Mouse (Mus musculus) cerebellum, postnatal 10 days (tissue): ENCODE results near the gene Rasgrp2.

ENCODE experiments used
- DNase-seq, 2 experiments: peaks; one replicate each; pipeline ENCODE4 v3.0.0; 2021; ENCODE audit warnings: mixed read lengths in 2 of 2

The Rasgrp2 gene

DNA sequence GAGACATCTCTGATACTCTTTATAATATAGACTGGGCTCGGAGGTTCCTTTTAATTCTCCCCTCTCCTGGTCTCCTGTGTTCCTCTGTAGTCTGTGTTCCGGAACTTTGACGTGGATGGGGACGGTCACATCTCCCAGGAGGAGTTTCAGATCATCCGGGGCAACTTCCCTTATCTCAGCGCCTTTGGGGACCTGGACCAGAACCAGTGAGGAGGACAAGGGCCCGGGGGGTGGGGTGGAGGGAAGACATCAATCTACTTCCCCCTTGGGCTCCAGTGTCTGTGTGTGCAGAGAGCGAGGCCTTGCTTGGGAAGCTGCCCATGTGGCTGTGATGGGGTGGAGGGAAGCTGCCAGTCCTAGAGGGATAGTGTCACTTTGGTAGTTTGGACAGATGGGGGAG lies 9.6 kb downstream of the Rasgrp2 start:
- peak in 1 of 2 experiments; percentile 34 for DNase-seq

DNA sequence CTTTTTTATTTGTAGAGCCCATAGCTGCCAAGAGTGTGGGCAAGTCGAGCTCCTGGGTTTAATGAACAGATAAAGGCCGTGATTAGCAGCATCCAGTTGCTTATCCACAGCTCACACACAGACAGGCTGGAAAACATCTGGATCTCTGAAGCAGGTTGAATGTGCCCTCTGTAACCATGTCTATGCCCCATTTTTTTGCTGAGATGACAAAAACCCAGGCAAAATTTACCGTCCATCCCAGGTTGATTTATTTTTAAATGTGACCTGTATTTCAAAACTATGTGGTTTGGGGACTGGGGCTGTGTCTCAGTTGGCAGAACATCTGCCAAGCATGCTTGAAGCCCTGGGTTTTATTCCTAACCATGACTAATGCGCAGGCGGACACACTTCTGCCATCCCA lies 10.0 kb downstream of the Rasgrp2 start:
- DNase-seq: no peak

DNA sequence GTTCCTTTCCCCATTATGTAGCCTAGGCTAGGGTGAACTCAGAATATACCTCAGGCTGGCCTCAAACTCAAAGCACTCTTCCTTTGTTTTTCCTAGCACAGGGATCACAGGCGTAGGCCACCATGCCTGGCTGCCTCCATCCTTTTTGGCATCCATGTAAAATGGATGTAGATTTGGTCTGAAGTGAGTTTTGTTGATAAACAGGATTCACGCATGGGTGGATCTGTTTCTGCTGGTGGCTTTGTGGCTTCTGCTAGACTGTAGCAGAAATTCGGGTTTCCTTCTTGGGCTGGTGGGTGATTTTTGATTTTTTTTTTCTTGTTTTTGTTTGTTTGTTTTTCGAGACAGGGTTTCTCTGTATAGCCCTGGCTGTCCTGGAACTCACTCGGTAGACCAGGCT lies 10.8 kb downstream of the Rasgrp2 start:
- DNase-seq: no peak

DNA sequence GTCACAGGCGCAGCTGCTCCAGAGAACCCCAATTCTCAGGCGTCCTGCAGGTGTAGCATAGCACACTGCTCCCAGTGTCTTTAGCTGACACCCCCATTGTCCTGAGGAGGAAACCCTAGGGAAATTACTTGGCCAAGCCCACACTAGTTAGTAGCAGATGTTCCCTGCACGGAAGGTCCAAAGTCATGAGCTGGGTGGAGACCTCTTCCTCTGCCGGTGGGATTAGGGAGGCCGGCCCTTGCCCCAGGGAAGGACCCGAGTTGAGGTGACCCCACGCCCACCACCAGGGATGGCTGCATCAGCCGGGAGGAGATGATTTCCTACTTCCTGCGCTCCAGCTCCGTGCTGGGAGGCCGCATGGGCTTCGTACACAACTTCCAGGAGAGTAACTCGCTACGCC lies 13.7 kb downstream of the Rasgrp2 start:
- DNase-seq: no peak

DNA sequence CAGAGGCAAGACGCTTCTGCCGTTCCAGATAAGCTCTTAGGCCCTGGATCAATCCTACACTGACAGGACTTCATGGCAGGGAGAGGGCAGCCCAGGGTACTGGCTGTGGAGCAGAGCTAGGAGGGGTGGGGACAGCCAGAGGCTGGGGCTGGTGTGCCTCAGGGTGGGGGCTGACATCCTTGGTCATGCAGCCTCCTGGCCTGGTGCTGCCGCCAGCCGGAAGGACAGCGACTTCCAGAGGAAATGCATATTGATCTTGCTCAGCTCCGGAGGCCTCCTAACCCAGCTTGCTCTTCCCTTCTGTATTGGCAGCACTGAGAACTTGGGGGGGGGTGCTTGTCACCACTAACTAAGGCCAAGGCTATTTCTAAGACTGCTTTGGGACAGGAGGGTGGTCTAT lies 16.3 kb downstream of the Rasgrp2 start:
- DNase-seq: no peak

DNA sequence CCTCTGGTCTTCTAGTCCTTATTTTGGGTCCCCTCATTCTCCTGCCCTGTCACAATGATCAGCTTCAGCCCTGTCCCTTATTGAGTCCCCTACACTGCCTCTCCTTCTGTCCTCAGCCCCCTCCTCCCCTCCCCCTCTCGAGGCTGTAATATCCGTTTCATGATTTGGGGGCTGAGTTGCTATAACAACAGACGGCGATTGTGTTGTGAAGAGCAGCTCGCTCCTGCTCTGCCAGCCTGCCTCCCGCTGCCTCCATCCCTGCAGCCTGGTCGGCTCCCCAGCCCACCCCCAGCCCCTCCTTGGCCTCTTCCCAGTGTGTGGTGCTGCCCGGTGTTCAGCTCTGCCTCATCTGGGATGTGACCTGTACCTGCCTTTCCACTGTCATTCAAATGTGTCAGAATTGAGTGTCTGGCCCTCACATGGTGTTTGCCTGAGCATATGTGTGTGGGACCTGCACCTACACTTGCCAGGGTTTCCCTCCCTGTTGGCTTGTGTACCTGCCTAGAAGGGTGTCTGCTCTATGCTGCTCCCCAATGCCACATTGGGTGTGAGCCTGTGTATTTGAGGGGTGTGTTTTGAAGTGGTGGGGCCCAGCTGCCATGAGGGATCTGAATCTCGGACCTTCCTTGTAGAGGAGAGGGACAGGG lies 17.1 kb downstream of the Rasgrp2 start:
- DNase-seq: peak; percentile 73 to 78

DNA sequence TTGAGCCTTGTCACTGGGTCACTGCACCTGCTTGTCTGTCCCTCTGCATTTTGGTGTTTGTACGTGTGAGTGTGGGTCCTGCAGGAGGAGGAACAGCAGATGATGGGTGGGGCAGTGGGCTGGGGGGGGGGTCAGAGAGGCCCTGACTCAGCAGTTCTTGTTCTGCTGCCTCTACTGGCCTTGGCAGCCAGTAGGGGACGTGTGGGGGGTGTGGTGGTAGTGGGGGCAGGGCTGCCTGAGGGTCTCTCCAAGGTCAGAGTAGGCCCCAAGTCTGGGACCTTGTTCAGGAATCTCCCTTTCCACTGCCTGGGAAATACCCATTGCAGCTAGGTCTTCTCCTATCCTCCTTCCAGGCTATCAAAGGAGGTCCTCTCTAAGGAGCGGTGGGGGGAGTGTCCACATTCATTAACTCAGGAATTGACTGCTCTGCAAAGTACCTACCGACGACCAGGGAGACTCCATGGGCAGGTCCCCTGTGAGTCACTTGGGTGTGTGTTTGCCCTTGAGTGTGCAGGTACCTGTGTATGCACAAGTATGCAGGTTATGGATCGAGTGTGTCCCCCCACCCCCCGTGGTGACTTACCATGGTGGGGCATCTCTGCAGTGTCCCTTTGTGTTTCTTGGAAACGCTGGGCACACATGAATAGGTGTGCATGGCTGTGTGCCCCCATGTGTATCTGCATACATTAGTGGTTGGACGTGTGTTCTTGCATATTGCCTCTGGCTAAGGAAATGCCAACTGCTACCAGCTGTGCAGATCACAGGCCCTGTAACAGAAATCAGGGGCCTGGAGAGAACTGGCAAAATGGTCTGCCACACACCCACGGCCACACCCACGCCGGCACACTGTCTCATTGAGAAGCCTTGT lies 18.0 kb downstream of the Rasgrp2 start:
- no peak for DNase-seq

DNA sequence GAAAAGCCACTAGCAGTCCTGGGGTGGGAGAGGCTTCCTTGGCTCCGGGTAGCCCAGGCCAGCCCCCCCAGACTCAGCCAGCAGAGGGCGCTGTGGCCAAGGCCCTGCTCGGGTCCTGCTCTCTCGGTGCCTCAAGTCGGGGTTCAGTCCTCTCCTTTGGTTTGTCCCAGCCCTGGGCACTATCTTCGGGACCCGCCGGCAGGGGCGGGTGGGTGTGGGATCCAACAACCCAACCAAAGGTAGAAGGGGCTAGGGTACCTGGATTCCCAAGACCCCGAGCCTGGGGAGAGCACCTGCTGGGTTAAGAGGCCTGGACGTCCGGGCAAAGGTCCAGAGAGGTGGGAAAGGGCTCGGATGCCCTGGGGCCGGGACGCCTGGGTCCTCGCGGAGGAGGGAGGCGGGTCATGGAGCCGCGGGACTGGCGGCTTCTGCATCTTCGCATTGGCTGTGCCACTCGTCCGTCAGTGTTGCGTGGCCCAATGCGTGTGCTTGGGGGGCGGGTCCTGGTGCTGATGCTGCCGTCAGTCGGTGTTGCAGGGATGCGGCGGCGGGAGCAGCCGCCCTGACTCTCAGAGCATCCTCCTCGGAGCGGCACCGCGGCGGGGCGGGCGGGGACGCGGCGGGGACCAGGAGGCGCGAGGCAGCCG lies 19.2 kb downstream of the Rasgrp2 start, which contains the start of gene Nrxn2:
Gene Nrxn2, plus strand, starts transcription at position 499 of the 647 bp plus-strand sequence.
- DNase-seq: peak; percentile 98 to 99

DNA sequence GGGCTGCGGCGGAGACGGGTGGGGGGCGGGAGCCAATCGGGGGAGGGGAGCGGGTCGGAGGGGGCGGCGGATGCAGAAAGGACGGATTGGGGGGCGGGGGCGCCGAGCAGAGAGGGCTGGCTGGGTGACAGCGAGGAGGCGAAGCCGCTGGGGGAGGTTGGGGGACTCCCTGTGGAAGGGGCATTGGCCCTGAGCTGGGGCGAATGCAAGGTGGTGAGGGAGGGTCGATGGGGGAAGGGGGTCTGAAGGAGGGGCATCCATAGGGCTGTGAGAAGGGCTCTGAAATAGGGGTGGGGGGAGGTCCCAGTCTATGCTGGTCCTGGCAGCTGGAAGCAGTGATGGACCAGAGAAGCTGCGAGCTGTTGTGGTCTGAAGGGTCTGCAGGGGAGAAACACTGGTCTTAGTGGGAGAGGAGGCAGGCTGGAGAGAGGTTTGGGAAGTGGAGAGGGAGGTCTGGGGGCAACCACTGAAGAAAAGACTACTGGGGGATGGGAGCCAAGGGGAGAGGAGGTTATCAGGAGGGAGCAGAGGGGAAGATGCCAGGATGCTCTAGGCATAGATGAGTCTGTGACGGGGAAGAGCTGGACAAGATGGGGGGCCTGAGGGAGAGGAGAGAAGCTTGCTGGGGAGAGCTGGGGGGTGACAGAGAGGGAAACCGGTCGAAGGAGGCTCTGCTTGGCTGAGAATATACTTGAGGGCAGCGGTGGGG lies 20.0 kb downstream of the Rasgrp2 start:
- peak; percentile 78 to 81 for DNase-seq

DNA sequence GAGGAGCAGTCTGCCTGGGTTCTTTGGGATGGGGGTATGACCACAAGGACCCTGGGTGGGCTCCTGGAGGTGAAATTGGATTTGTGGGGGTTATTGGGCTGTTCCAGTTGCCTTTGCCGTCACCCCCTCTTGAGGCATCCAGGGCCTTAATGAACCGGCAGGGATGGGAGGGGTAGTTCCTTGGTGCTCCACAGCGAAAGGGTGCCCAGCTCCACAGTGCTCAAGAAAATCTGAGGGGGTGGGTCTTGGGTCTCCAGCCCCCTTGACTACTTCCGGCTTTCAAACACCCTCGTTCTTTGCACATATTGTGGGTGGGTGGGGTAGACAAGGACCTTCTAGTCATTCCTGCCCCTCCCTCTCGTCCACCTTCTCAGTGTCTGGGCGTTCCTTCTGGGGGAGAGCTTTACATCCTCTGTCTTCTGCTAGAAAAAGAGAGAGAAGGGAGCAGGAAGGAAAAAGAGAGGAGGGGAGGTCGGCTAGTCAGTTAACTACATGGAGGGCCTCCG lies 20.7 kb downstream of the Rasgrp2 start:
- no peak for DNase-seq

DNA sequence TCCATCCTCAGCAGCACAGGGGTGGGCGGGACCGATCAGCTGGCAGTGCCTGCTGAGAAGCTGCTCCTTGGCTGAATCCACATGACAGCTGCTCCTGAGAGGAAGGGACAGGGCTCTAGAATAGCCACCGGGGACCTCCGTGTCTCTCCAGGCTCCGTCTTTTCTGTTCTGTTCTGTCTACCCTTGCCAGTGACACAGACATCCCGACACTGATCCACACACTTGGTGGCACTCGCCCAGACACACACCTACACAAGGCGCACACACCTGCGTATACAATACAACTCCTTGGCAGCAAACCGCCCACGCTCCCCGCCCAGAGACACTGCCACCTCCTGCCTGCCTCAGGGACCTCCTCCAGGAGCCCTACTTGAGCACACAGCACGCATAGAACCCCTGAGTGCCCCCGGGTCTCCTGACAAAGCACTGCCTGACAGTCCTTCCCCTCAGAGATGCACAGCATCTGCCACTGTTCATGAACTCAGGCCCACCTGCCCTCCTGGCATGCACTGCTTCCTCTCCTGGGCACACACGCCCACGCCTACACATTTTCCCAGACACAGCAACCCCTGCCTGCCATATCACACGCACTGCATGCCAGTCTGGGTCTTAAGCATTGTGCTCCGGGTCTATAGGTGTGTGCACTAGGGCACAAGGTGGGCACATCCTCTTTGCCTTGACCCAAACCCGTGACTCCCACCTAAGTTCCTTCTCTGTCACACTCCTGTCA lies 21.5 kb downstream of the Rasgrp2 start:
- DNase-seq: peak; percentile 65 to 74

DNA sequence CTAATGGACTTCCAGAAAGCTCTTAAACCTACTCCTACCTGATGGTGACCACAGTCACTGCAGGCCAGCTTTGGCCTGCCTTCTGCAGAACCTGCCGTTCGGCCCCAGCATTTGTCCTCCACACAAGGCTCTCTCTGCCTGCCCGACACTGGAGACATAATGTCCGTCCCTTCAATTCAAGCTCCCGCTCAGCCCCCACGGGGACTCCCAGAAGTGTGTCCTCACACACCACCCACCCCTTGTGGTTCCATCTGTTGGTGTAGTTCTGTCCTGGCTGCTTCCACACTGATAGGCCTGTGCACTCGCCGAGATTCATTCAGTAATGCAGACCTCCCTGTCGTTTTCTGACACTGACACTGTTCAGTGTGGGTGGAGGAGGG lies 22.1 kb downstream of the Rasgrp2 start:
- DNase-seq: no peak

DNA sequence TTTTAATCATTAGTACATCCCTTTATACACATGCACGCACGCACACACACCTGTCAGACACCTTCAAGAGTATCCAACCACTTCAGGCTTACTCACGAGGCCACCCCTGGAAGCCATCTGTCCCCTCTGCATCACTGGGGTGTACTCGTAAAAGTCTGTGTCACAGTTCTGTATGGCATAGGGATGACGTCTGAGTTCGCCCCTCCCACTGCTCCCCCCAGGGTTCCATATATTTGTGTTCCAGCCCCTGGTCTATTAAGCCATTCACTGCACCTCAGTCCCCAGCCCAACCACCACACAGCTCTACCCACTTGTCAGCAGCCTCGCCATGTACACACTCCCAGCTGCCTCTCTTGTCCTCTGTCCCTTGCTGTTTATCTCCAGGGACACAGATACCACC lies 22.9 kb downstream of the Rasgrp2 start:
- no peak for DNase-seq

DNA sequence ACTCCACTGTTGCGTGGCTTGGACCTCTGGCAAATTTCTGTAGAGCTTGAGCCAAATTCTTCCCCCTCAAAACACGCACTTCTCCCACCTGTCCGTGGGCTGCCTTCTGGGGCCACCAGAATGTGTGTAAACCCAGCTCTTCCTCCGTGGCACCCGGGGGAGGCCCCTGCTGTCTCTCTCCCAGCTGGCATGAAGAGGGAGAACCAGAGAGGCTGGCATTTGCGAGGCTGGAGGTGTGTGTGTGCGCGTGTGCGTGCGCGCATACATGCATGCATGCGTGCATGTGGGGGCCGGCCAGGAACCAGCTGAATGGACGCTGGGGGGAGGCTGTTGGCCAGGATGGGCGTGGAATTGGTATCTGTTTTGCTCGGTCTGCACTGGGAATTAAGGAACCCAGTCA lies 24.1 kb downstream of the Rasgrp2 start:
- peak; percentile 50 to 56 for DNase-seq

DNA sequence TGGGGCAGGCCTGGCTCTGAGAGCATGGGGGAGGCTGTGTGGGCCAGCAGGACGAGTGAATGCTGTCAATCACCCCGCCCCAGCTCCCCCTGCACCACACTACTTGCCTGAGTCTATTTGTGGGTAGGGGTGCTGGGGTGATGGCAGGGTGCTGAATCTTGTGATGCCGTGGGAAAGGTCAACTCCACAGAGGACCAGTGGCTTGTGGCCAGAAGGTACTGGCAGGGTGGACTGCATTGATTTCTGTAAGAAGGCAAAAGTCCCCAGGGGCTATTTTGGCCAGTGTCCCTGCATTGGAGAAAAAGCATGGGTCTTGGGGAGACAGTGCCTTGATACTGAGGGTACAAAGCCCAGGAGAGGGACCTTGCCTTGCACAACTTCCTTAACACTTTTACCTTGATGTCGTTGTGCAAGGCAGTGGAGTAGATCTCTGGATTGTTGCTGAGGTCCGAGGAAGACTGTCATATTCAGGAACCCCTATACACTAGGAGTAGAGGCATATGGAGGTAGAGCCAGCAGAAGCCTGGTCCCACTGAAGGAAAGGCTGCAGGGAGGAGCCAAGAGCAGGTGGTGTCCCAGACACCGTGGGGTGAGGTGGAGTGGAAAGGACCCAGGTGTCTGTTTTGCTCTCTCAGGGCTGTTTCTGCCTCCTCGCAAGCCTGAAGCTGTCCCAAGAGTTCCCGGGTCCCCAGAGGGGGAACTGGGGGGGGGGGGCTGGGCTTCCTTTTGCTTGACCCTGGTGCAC lies 25.2 kb downstream of the Rasgrp2 start:
- peak; percentile 48 to 56 for DNase-seq

DNA sequence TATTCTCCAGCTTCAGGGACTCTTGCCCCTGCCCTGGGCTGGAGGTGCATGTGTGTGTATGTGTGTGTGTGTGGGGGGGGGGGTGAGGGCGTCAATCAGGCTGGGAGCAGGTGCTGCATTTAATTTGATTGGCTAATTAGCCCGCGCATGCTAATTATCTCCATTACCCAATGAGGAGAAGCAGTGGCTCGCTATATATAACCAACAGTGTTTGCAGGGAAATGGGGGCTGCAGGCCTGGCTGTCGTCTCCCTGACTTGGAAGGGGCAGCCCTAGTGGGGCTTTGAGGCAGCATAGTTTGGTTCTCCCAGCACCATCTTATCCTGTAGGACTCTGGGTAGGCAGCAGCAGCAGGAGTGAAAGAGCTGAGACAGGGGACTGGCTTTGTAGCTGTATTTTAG lies 26.5 kb downstream of the Rasgrp2 start:
- no peak for DNase-seq

DNA sequence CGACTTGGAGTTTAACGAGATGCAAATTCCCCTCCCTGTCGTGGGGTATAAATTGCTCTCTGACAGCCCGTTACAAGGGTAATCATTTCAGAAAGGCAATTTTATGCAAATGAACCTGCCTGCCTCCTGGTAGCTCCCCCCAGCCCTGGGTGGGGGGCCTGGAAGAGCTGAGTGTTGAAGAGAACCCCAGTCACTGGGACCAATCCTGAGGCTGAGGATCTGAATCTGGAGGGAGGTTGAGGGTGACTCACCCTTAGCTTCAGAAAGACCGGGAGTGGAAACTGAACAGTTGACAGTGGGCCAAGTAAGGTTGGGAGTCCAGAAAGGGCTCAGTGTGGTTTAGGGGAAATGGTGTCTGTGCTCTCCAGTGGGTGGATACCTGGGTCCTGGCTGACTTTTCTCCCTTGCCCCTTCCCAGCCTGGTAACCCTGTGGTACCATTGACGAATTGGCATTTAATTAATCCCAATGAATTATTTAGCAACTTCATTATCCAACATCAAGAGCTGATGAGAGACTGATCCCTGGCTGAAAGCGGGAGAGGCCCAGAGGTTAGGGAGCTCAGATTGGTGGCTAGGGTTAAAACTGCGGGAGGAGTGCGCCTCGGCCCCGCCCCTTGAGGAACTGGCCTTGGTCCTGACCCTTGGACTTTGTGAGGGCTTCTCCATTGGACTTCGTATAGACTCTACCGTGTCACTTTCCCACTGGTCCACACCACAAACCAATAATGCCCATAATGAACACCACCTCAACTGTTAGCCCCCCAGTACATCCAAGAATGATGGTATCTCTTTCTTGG lies 27.8 kb downstream of the Rasgrp2 start:
- DNase-seq: peak in 1 of 2 experiments; percentile 30

DNA sequence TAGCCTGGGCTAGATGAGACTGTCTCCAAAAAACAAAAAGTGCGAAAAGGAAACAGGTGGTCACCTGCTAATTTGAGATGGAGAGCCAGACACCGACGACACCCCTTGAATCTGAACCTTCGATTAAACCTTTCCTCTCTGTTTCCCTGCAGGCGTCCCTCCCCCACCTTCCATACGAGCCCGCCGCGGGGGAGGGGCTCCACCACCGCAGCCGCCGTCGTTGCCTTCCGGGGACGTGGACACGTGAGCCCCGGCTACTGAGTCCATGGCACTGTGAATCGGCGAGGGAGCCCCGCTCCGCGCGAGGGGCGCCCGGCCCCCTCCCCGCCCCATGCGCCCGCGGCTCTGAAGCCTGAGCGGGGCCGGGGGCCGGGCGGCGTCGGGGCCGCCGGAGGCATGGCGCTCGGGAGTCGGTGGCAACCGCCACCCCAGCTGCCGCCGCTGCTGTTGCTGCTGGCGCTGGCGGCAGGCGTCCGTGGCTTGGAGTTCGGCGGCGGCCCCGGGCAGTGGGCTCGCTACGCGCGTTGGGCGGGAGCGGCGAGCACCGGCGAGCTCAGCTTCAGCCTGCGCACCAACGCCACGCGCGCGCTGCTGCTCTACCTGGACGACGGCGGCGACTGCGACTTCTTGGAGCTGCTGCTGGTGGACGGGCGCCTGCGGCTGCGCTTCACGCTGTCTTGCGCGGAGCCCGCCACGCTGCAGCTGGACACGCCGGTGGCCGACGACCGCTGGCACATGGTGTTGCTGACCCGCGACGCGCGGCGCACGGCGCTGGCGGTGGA lies 28.7 kb downstream of the Rasgrp2 start:
- peak; percentile 63 to 68 for DNase-seq

DNA sequence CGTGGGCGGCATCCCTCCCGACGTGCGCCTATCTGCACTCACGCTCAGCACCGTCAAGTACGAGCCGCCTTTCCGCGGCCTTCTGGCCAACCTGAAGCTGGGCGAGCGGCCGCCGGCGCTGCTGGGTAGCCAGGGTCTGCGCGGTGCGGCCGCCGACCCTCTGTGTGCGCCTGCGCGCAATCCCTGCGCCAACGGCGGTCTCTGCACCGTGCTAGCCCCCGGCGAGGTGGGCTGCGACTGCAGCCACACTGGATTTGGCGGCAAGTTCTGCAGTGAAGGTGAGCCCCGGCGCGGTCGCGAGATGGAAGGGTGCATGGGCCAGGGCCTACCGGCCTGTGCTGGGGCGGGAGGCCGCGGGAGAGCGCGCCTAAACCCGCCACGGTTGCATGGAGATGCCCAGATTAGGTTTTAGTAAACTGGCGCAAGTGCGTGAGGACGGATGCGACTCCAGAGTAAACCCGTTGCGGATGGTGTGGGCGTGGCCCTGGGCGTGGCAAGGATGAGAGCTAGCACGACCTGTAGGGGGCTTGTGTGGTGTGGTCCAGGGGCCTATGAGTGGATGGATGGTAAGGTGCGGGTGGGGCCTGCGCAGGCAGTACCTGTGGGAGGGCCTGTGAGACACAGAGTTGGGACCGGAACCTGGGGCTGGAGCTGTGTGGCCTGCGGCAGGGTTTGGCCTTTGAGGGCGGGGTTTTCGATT lies 29.5 kb downstream of the Rasgrp2 start:
- peak; percentile 65 to 67 for DNase-seq
